Comparison of ENCODE assay signal across 16 mouse cellular contexts in genomic region chr2:160657801-160658442, GRCm38 (mm10). TPM values are rescaled to one million over a fixed set of nuclear protein-coding genes. Genes with fewer than 3 reads are reported as not detected.
DNase-seq lines count a peak whose midpoint lies in the region; ATAC-seq and TF ChIP-seq lines count a peak whose summit lies in the region.
"Had no signal": no experiment of that assay in that cellular context is flagged by ENCODE, and none has a peak within 500 bp of the region (broad histone marks: within the 10 kb centered on the region; RNA-seq: fewer than 3 reads in every experiment).

No protein-coding gene starts in this region.

- 0 out of 2 replicates have a peak, but pooled peaks cover 4% of the 10 kb centered on the region for H3K4me1 ChIP-seq in intestine, embryonic 15.5 days (replicated peaks)
- no peaks in the 10 kb centered on the region for H3K4me1 ChIP-seq in intestine, postnatal 0 days (replicated peaks; ENCODE audit: control insufficient read depth, insufficient read depth, low read length)
- H3K4me1 ChIP-seq: lung, embryonic 15.5 days had no signal

- H3K27me3 ChIP-seq in intestine, embryonic 15.5 days (replicated peaks) = no peaks in the 10 kb centered on the region
- H3K27me3 ChIP-seq in intestine, postnatal 0 days (replicated peaks; ENCODE audit: control insufficient read depth, insufficient read depth, low read length) = no peaks in the 10 kb centered on the region
- H3K27me3 ChIP-seq: lung, embryonic 15.5 days; neural tube, embryonic 15.5 days; Patski had no signal

- H3K4me2 ChIP-seq in intestine, embryonic 15.5 days (replicated peaks) = no peak overlapping the region
- no peak overlapping the region for H3K4me2 ChIP-seq in intestine, postnatal 0 days (replicated peaks; ENCODE audit: low read depth)
- H3K4me2 ChIP-seq: lung, embryonic 15.5 days; neural tube, embryonic 15.5 days had no signal

- 88% methylated on average over 13 of the region's 13 CpGs for WGBS in intestine, embryonic 15.5 days
- 89% methylated on average over 13 of the region's 13 CpGs for WGBS in intestine, postnatal 0 days

- peak; percentile 43; the same call in 1 of the 2 replicates for ATAC-seq in intestine, embryonic 15.5 days
- no peak for ATAC-seq in intestine, postnatal 0 days
- peak; percentile 87 for ATAC-seq in megakaryocyte-erythroid progenitor cell, adult 5-6 weeks (replicated peaks; ENCODE audit: low FRiP score, low TSS enrichment, poor library complexity, severe bottlenecking)
- ATAC-seq: midbrain, embryonic 16.5 days; Patski had no signal

- H3K27ac ChIP-seq in intestine, embryonic 15.5 days = no peak overlapping the region
- no peak overlapping the region for H3K27ac ChIP-seq in intestine, postnatal 0 days (ENCODE audit: low read depth, low read length)
- H3K27ac ChIP-seq: heart, embryonic 10.5 days; lung, embryonic 15.5 days; neural tube, embryonic 15.5 days had no signal

- peaks cover 10% of the 10 kb centered on the region; the same call in 1 of the 2 replicates for H3K36me3 ChIP-seq in intestine, embryonic 15.5 days
- peaks cover 10% of the 10 kb centered on the region for H3K36me3 ChIP-seq in intestine, postnatal 0 days (ENCODE audit: control insufficient read depth, insufficient read depth)

- TF ChIP-seq CTCF in intestine, postnatal 0 days (IDR thresholded peaks at IDR 0.05; ENCODE audit: low read depth) = no peak

- no peak overlapping the region for H3K9ac ChIP-seq in intestine, embryonic 15.5 days
- no peak overlapping the region for H3K9ac ChIP-seq in intestine, postnatal 0 days (ENCODE audit: low read depth, low read length)
- H3K9ac ChIP-seq: lung, embryonic 15.5 days; neural tube, embryonic 15.5 days had no signal

- H3K4me3 ChIP-seq in intestine, embryonic 15.5 days (replicated peaks) = no peak overlapping the region
- H3K4me3 ChIP-seq in intestine, postnatal 0 days (ENCODE audit: low read depth, low read length) = no peak overlapping the region
- H3K4me3 ChIP-seq: heart, embryonic 10.5 days; lung, embryonic 15.5 days; neural tube, embryonic 15.5 days had no signal

- DNase-seq in MEL-GATA-1-ER (ENCODE audit: extremely low read depth, low read depth) = peak; percentile 60
- DNase-seq in induced T-regulatory cell, adult 2 months (ENCODE audit: low read depth) = peak; percentile 61
- no peak for DNase-seq in right cerebral cortex, postnatal 10 days (ENCODE audit: low spot score in 2 of 2)
- no peak for DNase-seq in adrenal gland, postnatal 10 days
- no peak for DNase-seq in thymus, postnatal 25 days
- DNase-seq: adrenal gland, postnatal 25 days; cerebellum, adult 9-10 months; kidney, postnatal 36 days had no signal

- no peaks in the 10 kb centered on the region for H3K9me3 ChIP-seq in intestine, embryonic 15.5 days
- no peaks in the 10 kb centered on the region for H3K9me3 ChIP-seq in intestine, postnatal 0 days (ENCODE audit: control insufficient read depth)
- H3K9me3 ChIP-seq: heart, embryonic 10.5 days; lung, embryonic 15.5 days; neural tube, embryonic 15.5 days had no signal

RNA-seq across cellular contexts. Expression of gene Top1, which starts 12.2 kb away (rescaled TPM):
- 61.5 and 65.3 TPM in 2 replicates for polyA plus RNA-seq in intestine, embryonic 15.5 days (2015; fragmentation: Nextera tagmentation; extraction: Ambion mirVana)
- 32.7 and 39.2 TPM in 2 replicates for polyA plus RNA-seq in intestine, postnatal 0 days (2015; fragmentation: Nextera tagmentation; extraction: Ambion mirVana)
- total RNA-seq in megakaryocyte-erythroid progenitor cell, adult 5-6 weeks (2014; fragmentation: Nextera tagmentation) = 93.4 and 93.5 TPM in 2 replicates
- 205 and 207 TPM in 2 replicates for total RNA-seq in megakaryocyte-erythroid progenitor cell, adult 5-6 weeks (2017)
- 10 to 100 TPM; 72.7 to 75.0 TPM for total RNA-seq in adrenal gland, postnatal 10 days (2021)

Comparison
In these comparisons a context has a peak if more than half of its experiments do, and no peak if none do; other contexts are left out.
1. DNase-seq: peak in MEL-GATA-1-ER (single experiment) and induced T-regulatory cell, adult 2 months (single experiment); none in right cerebral cortex, postnatal 10 days (0 of 2), adrenal gland, postnatal 10 days (single experiment) and thymus, postnatal 25 days (single experiment).